Mouse (Mus musculus): Measurements from ENCODE around the gene Kcnn3. TPM values are rescaled to one million over a fixed set of nuclear protein-coding genes. Genes with fewer than 3 reads are reported as not detected.

Gene Kcnn3
- polyA plus RNA-seq, 1 experiment: 1.3 TPM

- TF ChIP-seq CTCF (conservative IDR thresholded peaks at IDR 0.05; ENCODE audit: insufficient read depth, insufficient read length, low read depth, low read length) (no peak), POLR2A (IDR thresholded peaks at IDR 0.05; ENCODE audit: low read depth, low read length) (no peak)
- Histone ChIP-seq H3K4me1 (ENCODE audit: control insufficient read depth, insufficient read depth, low read length) (no peaks in the 10 kb centered on the region), H3K27me3 (replicated peaks; ENCODE audit: control insufficient read depth, insufficient read depth, low read length) (no peaks in the 10 kb centered on the region), H3K4me3 (ENCODE audit: insufficient read depth, low read depth, low read length) (no peak overlapping the region), H3K36me3 (ENCODE audit: control insufficient read depth, insufficient read depth, low read length) (no peaks in the 10 kb centered on the region), H3K27ac (ENCODE audit: insufficient read depth, low read depth, low read length) (no peak overlapping the region)
- 47% methylated on average over 4 of the region's 4 CpGs for WGBS
- peak; percentile 14 for DNase-seq
Observed at GRCm38 (mm10) chr3:89549488-89549887, 29.5 kb downstream of the Kcnn3 start.

- Histone ChIP-seq H3K4me1 (ENCODE audit: control insufficient read depth, insufficient read depth, low read length) (no peaks in the 10 kb centered on the region), H3K27ac (ENCODE audit: insufficient read depth, low read depth, low read length) (no peak overlapping the region), H3K36me3 (ENCODE audit: control insufficient read depth, insufficient read depth, low read length) (no peaks in the 10 kb centered on the region), H3K27me3 (replicated peaks; ENCODE audit: control insufficient read depth, insufficient read depth, low read length) (no peaks in the 10 kb centered on the region), H3K4me3 (ENCODE audit: insufficient read depth, low read depth, low read length) (no peak overlapping the region)
- DNase-seq: no peak
- 99% methylated on average over 2 of the region's 2 CpGs for WGBS
- no peak for TF ChIP-seq CTCF (conservative IDR thresholded peaks at IDR 0.05; ENCODE audit: insufficient read depth, insufficient read length, low read depth, low read length)
- TF ChIP-seq POLR2A (IDR thresholded peaks at IDR 0.05; ENCODE audit: low read depth, low read length): no peak
Observed at GRCm38 (mm10) chr3:89551880-89552279, 31.9 kb downstream of the Kcnn3 start.

GRCm38 (mm10) chr3:89553432-89553831 lies 33.5 kb downstream of the Kcnn3 start:
- no peak for TF ChIP-seq POLR2A (IDR thresholded peaks at IDR 0.05; ENCODE audit: low read depth, low read length)
- no peak for TF ChIP-seq CTCF (conservative IDR thresholded peaks at IDR 0.05; ENCODE audit: insufficient read depth, insufficient read length, low read depth, low read length)
- H3K36me3 ChIP-seq (ENCODE audit: control insufficient read depth, insufficient read depth, low read length): no peaks in the 10 kb centered on the region
- H3K27me3 ChIP-seq (replicated peaks; ENCODE audit: control insufficient read depth, insufficient read depth, low read length): no peaks in the 10 kb centered on the region
- H3K4me1 ChIP-seq (ENCODE audit: control insufficient read depth, insufficient read depth, low read length): no peaks in the 10 kb centered on the region
- no peak overlapping the region for H3K27ac ChIP-seq (ENCODE audit: insufficient read depth, low read depth, low read length)
- 91% methylated on average over 8 of the region's 8 CpGs for WGBS
- H3K4me3 ChIP-seq (ENCODE audit: insufficient read depth, low read depth, low read length): no peak overlapping the region
- DNase-seq: no peak

- WGBS: 82% methylated on average over 4 of the region's 4 CpGs
- H3K4me1 ChIP-seq (ENCODE audit: control insufficient read depth, insufficient read depth, low read length): no peaks in the 10 kb centered on the region
- no peak for DNase-seq
- no peaks in the 10 kb centered on the region for H3K36me3 ChIP-seq (ENCODE audit: control insufficient read depth, insufficient read depth, low read length)
- H3K4me3 ChIP-seq (ENCODE audit: insufficient read depth, low read depth, low read length): no peak overlapping the region
- H3K27me3 ChIP-seq (replicated peaks; ENCODE audit: control insufficient read depth, insufficient read depth, low read length): no peaks in the 10 kb centered on the region
- TF ChIP-seq POLR2A (IDR thresholded peaks at IDR 0.05; ENCODE audit: low read depth, low read length) (no peak), CTCF (conservative IDR thresholded peaks at IDR 0.05; ENCODE audit: insufficient read depth, insufficient read length, low read depth, low read length) (no peak)
- H3K27ac ChIP-seq (ENCODE audit: insufficient read depth, low read depth, low read length): no peak overlapping the region
Observed at GRCm38 (mm10) chr3:89553946-89554345, 34.0 kb downstream of the Kcnn3 start.

GRCm38 (mm10) chr3:89554587-89554986 lies 34.6 kb downstream of the Kcnn3 start:
- H3K4me3 ChIP-seq (ENCODE audit: insufficient read depth, low read depth, low read length): no peak overlapping the region
- H3K27me3 ChIP-seq (replicated peaks; ENCODE audit: control insufficient read depth, insufficient read depth, low read length): no peaks in the 10 kb centered on the region
- WGBS: 95% methylated on average over 2 of the region's 2 CpGs
- no peak for TF ChIP-seq POLR2A (IDR thresholded peaks at IDR 0.05; ENCODE audit: low read depth, low read length)
- no peak for TF ChIP-seq CTCF (conservative IDR thresholded peaks at IDR 0.05; ENCODE audit: insufficient read depth, insufficient read length, low read depth, low read length)
- H3K4me1 ChIP-seq (ENCODE audit: control insufficient read depth, insufficient read depth, low read length): no peaks in the 10 kb centered on the region
- H3K27ac ChIP-seq (ENCODE audit: insufficient read depth, low read depth, low read length): no peak overlapping the region
- H3K36me3 ChIP-seq (ENCODE audit: control insufficient read depth, insufficient read depth, low read length): no peaks in the 10 kb centered on the region
- DNase-seq: no peak

GRCm38 (mm10) chr3:89557811-89558210 lies 37.8 kb downstream of the Kcnn3 start:
- 77% methylated on average over 5 of the region's 5 CpGs for WGBS
- Histone ChIP-seq H3K4me1 (ENCODE audit: control insufficient read depth, insufficient read depth, low read length) (no peaks in the 10 kb centered on the region), H3K4me3 (ENCODE audit: insufficient read depth, low read depth, low read length) (no peak overlapping the region), H3K27me3 (replicated peaks; ENCODE audit: control insufficient read depth, insufficient read depth, low read length) (no peaks in the 10 kb centered on the region), H3K27ac (ENCODE audit: insufficient read depth, low read depth, low read length) (no peak overlapping the region), H3K36me3 (ENCODE audit: control insufficient read depth, insufficient read depth, low read length) (no peaks in the 10 kb centered on the region)
- no peak for DNase-seq
- no peak for TF ChIP-seq POLR2A (IDR thresholded peaks at IDR 0.05; ENCODE audit: low read depth, low read length)
- TF ChIP-seq CTCF (conservative IDR thresholded peaks at IDR 0.05; ENCODE audit: insufficient read depth, insufficient read length, low read depth, low read length): no peak

GRCm38 (mm10) chr3:89558972-89559910 lies 39.3 kb downstream of the Kcnn3 start:
- H3K4me3 ChIP-seq (ENCODE audit: insufficient read depth, low read depth, low read length): no peak overlapping the region
- H3K36me3 ChIP-seq (ENCODE audit: control insufficient read depth, insufficient read depth, low read length): no peaks in the 10 kb centered on the region
- no peak for DNase-seq
- TF ChIP-seq CTCF (conservative IDR thresholded peaks at IDR 0.05; ENCODE audit: insufficient read depth, insufficient read length, low read depth, low read length) (no peak), POLR2A (IDR thresholded peaks at IDR 0.05; ENCODE audit: low read depth, low read length) (no peak)
- no peaks in the 10 kb centered on the region for H3K4me1 ChIP-seq (ENCODE audit: control insufficient read depth, insufficient read depth, low read length)
- H3K27ac ChIP-seq (ENCODE audit: insufficient read depth, low read depth, low read length): no peak overlapping the region
- H3K27me3 ChIP-seq (replicated peaks; ENCODE audit: control insufficient read depth, insufficient read depth, low read length): no peaks in the 10 kb centered on the region
- 61% methylated on average over 15 of the region's 15 CpGs for WGBS

Measured in kidney, adult 2 months (tissue).